Mouse (Mus musculus) neural tube, embryonic 10.5 days (tissue): ENCODE measurements around the gene Colec11.

ENCODE experiments used
- DNase-seq: peaks from one replicate; pipeline ENCODE4 v3.0.0-alpha.2; 2017; ENCODE audit warnings: low spot score; ENCODE audit errors: extremely low spot score

The Colec11 gene

GRCm38 (mm10) chr12:28603494-28603893, 19.7 kb downstream of the Colec11 start:
- no peak for DNase-seq

- no peak for DNase-seq
Observed at GRCm38 (mm10) chr12:28602259-28602658, 20.9 kb downstream of the Colec11 start.

DNA sequence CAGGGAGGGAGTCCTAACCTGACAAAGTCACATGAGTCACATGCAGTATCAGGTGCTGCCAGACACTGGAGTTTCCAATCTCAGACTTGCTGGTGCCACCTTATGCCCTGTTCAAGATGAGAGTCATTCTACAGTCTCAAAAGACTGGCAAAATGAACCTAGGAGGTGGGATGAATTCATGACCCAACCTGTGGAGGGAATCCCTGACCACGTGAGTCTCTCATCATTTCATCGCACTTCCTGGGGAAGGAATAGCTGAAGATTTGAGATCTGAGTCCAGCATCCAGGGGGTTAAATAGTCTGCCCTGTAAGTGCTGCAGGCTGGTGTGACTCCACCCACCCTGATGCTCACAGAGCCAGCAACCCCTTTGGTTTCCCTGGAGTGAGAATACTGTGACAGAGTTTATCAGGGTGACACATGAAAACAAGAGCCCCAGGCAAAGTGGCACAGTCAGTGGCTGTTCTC, 24.6 kb downstream of the Colec11 start:
- DNase-seq, result no peak

DNA sequence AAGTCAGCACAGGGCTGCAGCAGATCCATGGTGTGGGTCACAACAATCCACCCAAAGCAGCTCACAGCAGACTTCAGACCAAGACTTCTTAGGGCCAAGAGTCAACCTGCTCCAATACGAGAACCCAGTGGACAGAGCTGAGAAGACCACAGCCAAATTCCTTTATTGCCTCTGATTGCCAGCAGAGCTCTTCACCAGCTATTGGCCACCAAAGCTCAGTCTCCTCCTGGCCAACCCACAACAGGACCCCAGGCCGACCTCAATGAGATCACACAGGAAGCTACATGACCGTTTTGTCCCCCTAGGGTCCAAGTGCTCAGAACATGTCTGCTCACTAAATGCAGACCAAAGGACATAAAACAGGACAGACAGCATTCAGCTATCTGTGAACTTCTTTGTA, 25.1 kb downstream of the Colec11 start:
- no peak for DNase-seq

- DNase-seq, result no peak
Observed at GRCm38 (mm10) chr12:28597699-28598098, 25.5 kb downstream of the Colec11 start.

- no peak for DNase-seq
Observed at GRCm38 (mm10) chr12:28596851-28597250, 26.3 kb downstream of the Colec11 start.

- no peak for DNase-seq
Observed at GRCm38 (mm10) chr12:28590428-28590827, 32.7 kb downstream of the Colec11 start.

- DNase-seq, result peak; percentile 84
Observed at GRCm38 (mm10) chr12:28589090-28589868, 33.9 kb downstream of the Colec11 start.

GRCm38 (mm10) chr12:28587949-28588348, 35.2 kb downstream of the Colec11 start:
- no peak for DNase-seq

- DNase-seq, result no peak
Observed at GRCm38 (mm10) chr12:28584036-28584435, 39.1 kb downstream of the Colec11 start.

DNA sequence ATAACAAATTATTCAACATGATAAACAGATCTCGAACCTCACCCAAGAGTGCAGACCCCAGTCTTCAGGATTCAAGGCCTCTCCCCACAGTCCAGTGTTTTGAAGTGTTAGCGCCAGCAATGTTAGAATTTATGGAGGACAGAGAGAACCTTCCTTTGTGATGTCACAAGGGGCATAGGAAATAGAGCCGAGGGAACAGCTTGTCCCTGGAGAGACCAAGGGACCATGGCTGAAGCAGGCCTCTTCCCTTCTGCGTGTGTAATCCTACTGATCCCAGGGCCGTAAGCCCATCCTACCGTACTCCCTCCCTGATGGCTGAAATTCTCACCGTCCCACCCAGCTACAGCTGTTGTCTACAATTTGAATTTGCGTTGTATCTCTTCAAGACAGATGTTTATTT, 40.8 kb downstream of the Colec11 start, which contains the start of gene Allc:
TSS of gene Allc (minus strand) at position 101 of the 400 bp plus-strand sequence.
- DNase-seq, result no peak

- no peak for DNase-seq
Observed at GRCm38 (mm10) chr12:28579132-28579531, 44.0 kb downstream of the Colec11 start.

GRCm38 (mm10) chr12:28578147-28578546, 45.0 kb downstream of the Colec11 start:
- no peak for DNase-seq

- DNase-seq, result no peak
Observed at GRCm38 (mm10) chr12:28575366-28576070, 47.7 kb downstream of the Colec11 start.

GRCm38 (mm10) chr12:28572241-28572640, 50.9 kb downstream of the Colec11 start:
- no peak for DNase-seq

DNA sequence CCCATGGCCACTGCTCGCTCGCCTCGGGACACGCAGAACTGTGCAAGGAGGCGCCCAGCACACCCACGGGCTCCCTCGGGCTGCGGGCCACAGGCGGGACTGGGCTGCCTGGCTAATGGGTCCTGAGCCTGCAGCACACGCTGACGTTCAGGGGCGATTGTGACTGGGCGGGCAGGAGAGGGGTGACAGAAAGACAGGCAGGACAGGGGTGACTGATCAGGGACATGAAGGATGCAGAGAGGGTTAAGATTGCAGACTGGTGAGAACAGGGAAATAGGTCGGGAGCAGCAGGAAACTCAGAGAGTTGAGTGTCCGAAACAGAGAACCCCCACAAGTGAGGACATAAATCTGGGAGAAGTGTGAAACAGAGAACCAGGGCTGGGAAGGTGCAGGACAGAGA, 70.9 kb downstream of the Colec11 start, which contains the start of gene Dcdc2c:
TSS of gene Dcdc2c (minus strand) at position 101 of the 400 bp plus-strand sequence.
- no peak for DNase-seq

- DNase-seq, result no peak
Observed at GRCm38 (mm10) chr12:28551775-28552174, 71.4 kb downstream of the Colec11 start.

- DNase-seq, result no peak
Observed at GRCm38 (mm10) chr12:28548887-28549286, 74.3 kb downstream of the Colec11 start.
